Mouse (Mus musculus): ENCODE data around the gene Apmap.

GRCm38 (mm10) chr2:150643166-150643565, 34.8 kb upstream of the Apmap start:
- TF ChIP-seq POLR2A (IDR thresholded peaks at IDR 0.05; ENCODE audit: borderline replicate concordance, insufficient read depth, low read length) (no peak), CTCF (IDR thresholded peaks at IDR 0.05; ENCODE audit: borderline replicate concordance, insufficient read depth, low read depth, low read length) (no peak)

All from cerebellum, adult 2 months (tissue).